Mouse (Mus musculus): ENCODE measurements at regions not wholly inside any gene's neighbourhood (a gene's known extent, or its start where the extent isn't known, plus 50 kb on each side); places are given as distances from the start of the nearest gene placed in this dataset.

GRCm38 (mm10) chr10:45795582-45795981 lies 218.0 kb downstream of the Hace1 start:
- Histone ChIP-seq H3K4me3 (replicated peaks in 1 of 3; ENCODE audit: low read depth in 2 of 3, low read length in 2 of 3, poor library complexity in 1 of 3) (no peak overlapping the region), H3K79me2 (replicated peaks; ENCODE audit: control insufficient read depth, extremely low read depth, insufficient read depth, poor library complexity, severe bottlenecking) (no peaks in the 10 kb centered on the region), H3K36me3 (replicated peaks in 1 of 2; ENCODE audit: control insufficient read depth in 1 of 2, insufficient read depth in 1 of 2, low read length in 1 of 2) (no peaks in the 10 kb centered on the region), H3K4me1 (ENCODE audit: control insufficient read depth in 1 of 2, insufficient read depth in 2 of 2) (peaks cover 0 to 7% of the 10 kb centered on the region in 2 experiments; a peak in 2 of 4 replicates), H3K4me2 (ENCODE audit: insufficient read depth, low read depth, poor library complexity, severe bottlenecking) (no peak overlapping the region), H3K27me3 (replicated peaks) (no peaks in the 10 kb centered on the region), H3K27ac (ENCODE audit: insufficient read depth, low read depth) (no peak overlapping the region), H3K9me3 (replicated peaks; ENCODE audit: low read length) (no peaks in the 10 kb centered on the region), H3K9ac (ENCODE audit: insufficient read depth, low read depth) (no peak overlapping the region)
- dilution Hi-C loops (cut with MboI; ENCODE audit: extremely low pct_ligation_motif_present, extremely low pct_unique_long_range_greater_than_20kb, low sequenced_read_pairs), result no loop called here
- TF ChIP-seq CTCF (conservative IDR thresholded peaks at IDR 0.05 in 1 of 2, IDR thresholded peaks at IDR 0.05 in 1 of 2; ENCODE audit: low read depth in 2 of 2, low read length in 2 of 2) (no peak), CHD2 (IDR thresholded peaks at IDR 0.05; ENCODE audit: low read length) (no peak), ZMIZ1 (IDR thresholded peaks at IDR 0.05; ENCODE audit: low read depth, low read length) (no peak), EP300 (IDR thresholded peaks at IDR 0.05; ENCODE audit: low read length) (no peak), SIN3A (IDR thresholded peaks at IDR 0.05; ENCODE audit: low read length) (no peak), ZNF384 (IDR thresholded peaks at IDR 0.05; ENCODE audit: low read depth, low read length) (no peak), TBP (conservative IDR thresholded peaks at IDR 0.05; ENCODE audit: low read depth, low read length) (no peak), JUN (IDR thresholded peaks at IDR 0.05; ENCODE audit: insufficient read depth, low read depth, low read length) (no peak), RAD21 (IDR thresholded peaks at IDR 0.05; ENCODE audit: low read depth, low read length) (no peak), KAT2A (IDR thresholded peaks at IDR 0.05; ENCODE audit: insufficient replicate concordance, low read length) (no peak), BHLHE40 (IDR thresholded peaks at IDR 0.05; ENCODE audit: low read depth, low read length) (no peak), GABPA (IDR thresholded peaks at IDR 0.05; ENCODE audit: insufficient replicate concordance, low read depth, low read length) (no peak), ELF1 (IDR thresholded peaks at IDR 0.05; ENCODE audit: low read depth, low read length) (no peak), NRF1 (IDR thresholded peaks at IDR 0.05; ENCODE audit: low read depth, low read length) (no peak), E2F4 (IDR thresholded peaks at IDR 0.05; ENCODE audit: insufficient replicate concordance, low read depth, low read length) (no peak), HCFC1 (IDR thresholded peaks at IDR 0.05; ENCODE audit: low read depth, low read length) (no peak), UBTF (IDR thresholded peaks at IDR 0.05; ENCODE audit: low read depth, low read length) (no peak), ZKSCAN1 (IDR thresholded peaks at IDR 0.05; ENCODE audit: borderline replicate concordance, low read depth, low read length) (no peak), MYC (IDR thresholded peaks at IDR 0.05; ENCODE audit: low read depth, low read length) (no peak)
- no peak for DNase-seq (ENCODE audit: extremely low read depth)
- in situ Hi-C loops (cut with MboI; ENCODE audit: low pct_ligation_motif_present, low pct_unique_long_range_greater_than_20kb, low sequenced_read_pairs), result loop anchor here (10.0 kb wide), 2 partner anchors 121 to 421 kb away; no protein-coding TSS in a partner anchor

GRCm38 (mm10) chr10:45800070-45800851 lies 222.6 kb downstream of the Hace1 start:
- H3K4me2 ChIP-seq (ENCODE audit: insufficient read depth, low read depth, poor library complexity, severe bottlenecking), result peak overlapping the region; percentile 98
- dilution Hi-C loops (cut with MboI; ENCODE audit: extremely low pct_ligation_motif_present, extremely low pct_unique_long_range_greater_than_20kb, low sequenced_read_pairs) (no loop called here), in situ Hi-C loops (cut with MboI; ENCODE audit: low pct_ligation_motif_present, low pct_unique_long_range_greater_than_20kb, low sequenced_read_pairs) (no loop called here)
- peak; percentile 58 for DNase-seq (ENCODE audit: extremely low read depth)
- peaks cover 0 to 8% of the 10 kb centered on the region in 2 experiments; a peak in 2 of 4 replicates for H3K4me1 ChIP-seq (ENCODE audit: control insufficient read depth in 1 of 2, insufficient read depth in 2 of 2)
- H3K36me3 ChIP-seq (replicated peaks in 1 of 2; ENCODE audit: control insufficient read depth in 1 of 2, insufficient read depth in 1 of 2, low read length in 1 of 2), result no peaks in the 10 kb centered on the region
- H3K9ac ChIP-seq (ENCODE audit: insufficient read depth, low read depth), result no peak overlapping the region
- H3K9me3 ChIP-seq (replicated peaks; ENCODE audit: low read length), result no peaks in the 10 kb centered on the region
- H3K4me3 ChIP-seq (replicated peaks in 1 of 3; ENCODE audit: low read depth in 2 of 3, low read length in 2 of 3, poor library complexity in 1 of 3), result peak overlapping the region in 1 of 3 experiments; percentile 34
- H3K27me3 ChIP-seq (replicated peaks), result no peaks in the 10 kb centered on the region
- peak; percentile 77 to 81 for TF ChIP-seq CTCF (conservative IDR thresholded peaks at IDR 0.05 in 1 of 2, IDR thresholded peaks at IDR 0.05 in 1 of 2; ENCODE audit: low read depth in 2 of 2, low read length in 2 of 2)
- no peak for TF ChIP-seq JUND (conservative IDR thresholded peaks at IDR 0.05; ENCODE audit: low read depth, low read length)
- TF ChIP-seq ZC3H11A (IDR thresholded peaks at IDR 0.05; ENCODE audit: low read depth, low read length), result 0 out of 2 replicates have a peak, but pooled peaks have one; percentile 4
- peak; percentile 72 for TF ChIP-seq RAD21 (IDR thresholded peaks at IDR 0.05; ENCODE audit: low read depth, low read length)
- peak; percentile 69 for TF ChIP-seq SMC3 (IDR thresholded peaks at IDR 0.05; ENCODE audit: low read depth, low read length)
- no peak for TF ChIP-seq POLR2A (IDR thresholded peaks at IDR 0.05; ENCODE audit: low read depth, low read length)
- 0 out of 2 replicates have a peak, but pooled peaks have one; percentile 21 for TF ChIP-seq EP300 (IDR thresholded peaks at IDR 0.05; ENCODE audit: low read length)
- H3K27ac ChIP-seq (ENCODE audit: insufficient read depth, low read depth), result no peak overlapping the region
- no peaks in the 10 kb centered on the region for H3K79me2 ChIP-seq (replicated peaks; ENCODE audit: control insufficient read depth, extremely low read depth, insufficient read depth, poor library complexity, severe bottlenecking)
